Mouse (Mus musculus) frontal cortex, postnatal 36 days (tissue): ENCODE results near the gene Syne3.

Source experiments
- DNase-seq, 2 experiments: peaks; one replicate each; pipeline ENCODE4 v3.0.0; 2022; ENCODE audit warnings: low spot score in 2 of 2

Syne3 gene

DNA sequence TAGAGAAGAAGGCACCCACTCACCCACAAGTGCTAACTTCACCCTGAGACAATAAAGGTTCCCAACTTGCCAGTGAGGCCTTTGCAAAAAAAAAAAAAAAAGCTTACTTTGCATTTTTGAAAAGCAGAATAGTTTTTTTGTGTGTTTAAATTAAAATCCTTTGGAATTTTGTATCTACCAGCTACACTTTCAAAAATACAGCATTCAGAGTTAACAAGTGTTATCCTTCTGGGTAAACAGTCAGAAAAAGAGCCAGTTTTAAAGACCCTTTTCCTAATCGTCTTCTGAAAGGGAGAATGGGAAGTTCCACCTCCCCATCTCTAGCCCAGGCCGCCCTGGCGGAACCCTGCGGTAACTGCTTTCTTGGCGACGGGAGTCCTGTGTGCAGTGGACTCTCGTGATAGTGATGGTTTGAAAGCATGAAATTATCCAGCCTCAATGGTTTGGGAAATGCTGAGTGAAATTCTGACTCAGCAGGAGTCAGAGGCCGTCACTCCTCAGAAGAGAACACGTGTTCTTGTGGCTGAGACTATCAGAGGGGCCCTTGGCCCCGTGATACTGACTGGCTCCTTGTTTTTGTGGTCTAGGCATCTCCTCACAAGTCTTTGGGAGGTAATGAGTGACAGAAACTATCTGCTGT, 16.5 kb upstream of the Syne3 start:
- DNase-seq, result no peak

DNA sequence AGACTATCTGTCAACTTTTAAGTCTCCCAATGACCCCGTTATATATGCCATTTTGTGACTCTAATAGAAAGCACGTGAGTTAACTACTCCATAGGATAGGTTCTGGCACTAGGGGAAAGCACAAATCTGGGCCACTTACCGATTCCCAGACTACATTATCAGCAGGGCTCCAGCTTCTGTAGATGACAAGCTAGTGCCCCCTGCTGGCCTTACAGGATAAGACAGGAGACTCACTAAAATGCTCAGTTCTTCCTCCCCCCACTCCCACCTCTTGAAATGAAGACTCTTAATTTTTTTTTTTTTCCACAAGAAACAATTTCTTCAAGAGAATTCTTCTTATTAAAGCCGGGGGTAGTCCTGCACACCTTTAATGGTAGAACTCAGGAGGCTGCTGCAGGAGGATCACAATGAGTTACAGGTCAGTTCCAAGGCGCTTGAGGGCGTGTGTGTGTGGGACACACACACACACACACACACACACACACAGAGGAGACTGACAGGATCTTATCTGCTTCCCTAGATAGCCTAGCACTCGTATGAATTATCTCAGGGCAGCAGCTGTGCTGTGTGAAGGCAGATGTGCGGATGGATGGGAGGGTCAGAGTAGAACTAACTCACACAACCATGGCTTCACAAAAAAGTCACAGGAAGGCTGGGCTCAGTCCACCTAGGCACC, 15.8 kb upstream of the Syne3 start:
- peak; percentile 68 to 82 for DNase-seq

DNA sequence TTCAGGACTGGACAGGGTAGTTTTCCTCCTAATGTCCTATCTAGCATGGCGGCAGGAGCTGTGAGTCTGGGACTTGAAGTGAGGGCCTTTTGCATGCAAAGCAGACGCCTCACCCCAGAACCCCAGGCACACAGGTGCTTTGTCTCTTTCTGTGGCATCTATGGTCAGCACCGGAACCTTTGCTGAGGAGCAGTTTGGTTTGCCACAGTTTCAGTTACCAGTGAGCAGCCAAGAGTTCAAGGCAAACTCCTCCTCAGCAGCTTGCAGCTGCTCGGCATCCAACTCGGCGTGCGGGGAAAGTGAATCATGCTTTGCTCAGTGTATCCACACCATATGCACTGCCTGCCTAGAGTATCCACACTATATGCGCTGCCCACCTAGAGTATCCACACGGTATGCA, 13.2 kb upstream of the Syne3 start:
- DNase-seq, result no peak

DNA sequence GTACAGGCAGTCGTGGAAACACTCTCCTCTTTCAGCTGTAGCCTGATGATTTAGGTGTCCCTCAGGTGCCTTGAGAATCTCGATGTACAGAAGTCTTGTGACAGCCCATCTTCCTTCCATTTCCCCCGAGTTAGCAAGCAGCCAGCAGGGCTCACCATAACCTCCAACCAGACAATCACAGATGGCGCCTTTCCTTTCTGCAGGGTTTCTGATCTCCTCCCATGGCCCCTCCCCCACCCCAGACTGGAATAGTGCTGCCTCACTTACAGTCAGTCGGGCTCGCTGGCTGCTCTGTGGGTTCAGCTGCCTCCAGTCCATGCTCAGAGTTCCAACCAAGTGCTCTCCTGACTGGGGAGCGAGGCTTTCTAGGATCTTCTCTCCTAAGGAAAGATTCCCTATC, 12.5 kb upstream of the Syne3 start:
- peak in 1 of 2 experiments; percentile 26 for DNase-seq

DNA sequence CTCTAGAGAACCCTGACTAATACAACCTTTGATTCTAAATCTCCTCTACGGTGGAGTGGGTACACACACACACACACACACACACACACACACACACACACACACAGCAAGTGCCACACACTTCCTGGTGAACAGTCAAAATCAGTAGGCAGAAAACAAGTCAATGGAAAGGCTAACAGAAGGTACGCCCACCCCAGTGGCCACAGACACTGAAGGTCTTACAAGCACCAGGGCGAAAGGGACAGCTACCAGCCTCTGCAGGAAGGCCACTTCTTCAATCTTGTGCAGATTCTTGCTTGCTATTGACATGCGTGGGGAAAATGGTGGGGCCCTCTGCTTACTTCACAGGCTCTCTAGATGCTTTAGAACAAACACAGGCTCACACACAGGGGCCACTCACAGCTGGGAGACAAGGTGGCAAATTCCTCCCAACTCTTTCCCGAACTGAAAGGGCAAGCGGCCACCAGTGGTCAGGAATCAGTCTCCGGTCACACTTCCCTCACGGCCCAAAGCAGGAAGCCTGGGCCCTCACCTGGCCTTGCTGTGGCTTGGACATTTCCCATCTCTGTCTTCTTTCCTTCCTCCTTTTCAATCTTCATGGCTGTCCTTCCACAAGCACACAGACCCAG, 11.9 kb upstream of the Syne3 start:
- no peak for DNase-seq

DNA sequence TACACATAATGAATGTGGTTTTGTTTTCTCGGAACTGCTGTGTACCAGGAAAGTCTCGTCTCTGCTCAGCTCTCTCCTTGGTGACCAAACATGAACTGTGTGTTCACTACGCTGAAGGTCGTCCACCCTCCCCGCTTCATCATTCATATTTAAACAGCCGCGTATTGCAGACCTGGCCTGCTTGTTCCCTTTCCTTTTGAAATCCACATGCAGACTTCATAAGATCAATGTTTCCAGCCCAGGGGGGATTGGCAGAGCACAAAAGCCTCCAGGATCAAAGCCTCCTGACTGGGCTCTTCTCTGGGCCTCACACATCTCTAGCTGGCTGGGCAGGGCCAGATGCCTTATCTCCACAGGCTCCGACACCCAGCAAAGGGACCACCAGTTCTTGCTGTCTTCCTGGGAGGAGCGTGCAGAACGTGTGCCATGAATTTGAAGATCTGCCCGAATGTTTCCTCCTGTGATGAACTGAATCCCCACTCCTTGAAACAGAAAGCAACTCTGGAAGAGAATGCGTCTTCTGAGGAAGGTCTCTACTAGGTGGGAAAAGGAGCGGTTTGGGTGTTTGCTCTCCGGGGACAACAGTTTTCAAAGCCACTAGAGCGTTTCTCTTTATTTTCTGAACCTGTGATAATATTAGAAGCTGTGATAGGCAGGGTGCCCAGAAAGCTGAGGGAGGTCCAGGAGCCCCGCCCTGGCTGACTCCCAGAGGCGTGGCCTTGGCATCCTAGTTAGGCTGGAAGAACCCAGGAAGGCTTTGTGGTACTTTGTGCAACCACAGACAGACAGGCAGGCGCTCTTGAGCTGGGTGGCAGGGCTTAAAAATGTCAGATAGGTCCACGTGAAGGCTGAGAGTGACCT, 10.0 kb upstream of the Syne3 start:
- DNase-seq, result no peak

DNA sequence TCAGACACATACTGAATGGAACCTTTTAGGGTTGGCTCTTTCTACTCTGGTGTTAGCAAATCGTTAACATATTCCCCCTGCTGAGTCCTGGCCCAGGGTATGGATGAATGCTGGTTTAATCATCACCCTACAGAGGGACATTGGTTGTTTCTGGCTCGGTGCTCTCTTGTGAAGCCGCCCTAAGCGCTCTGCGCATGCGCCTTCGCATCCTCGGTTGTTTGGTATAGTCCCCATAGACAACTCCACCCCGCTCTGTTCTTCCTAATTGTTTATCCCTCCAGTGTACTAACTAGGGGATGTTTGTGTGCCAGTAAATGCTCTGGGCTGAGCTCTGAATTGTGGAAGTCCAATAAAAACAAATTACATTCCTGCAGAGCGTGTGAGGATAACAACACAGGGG, 7.0 kb upstream of the Syne3 start:
- no peak for DNase-seq

DNA sequence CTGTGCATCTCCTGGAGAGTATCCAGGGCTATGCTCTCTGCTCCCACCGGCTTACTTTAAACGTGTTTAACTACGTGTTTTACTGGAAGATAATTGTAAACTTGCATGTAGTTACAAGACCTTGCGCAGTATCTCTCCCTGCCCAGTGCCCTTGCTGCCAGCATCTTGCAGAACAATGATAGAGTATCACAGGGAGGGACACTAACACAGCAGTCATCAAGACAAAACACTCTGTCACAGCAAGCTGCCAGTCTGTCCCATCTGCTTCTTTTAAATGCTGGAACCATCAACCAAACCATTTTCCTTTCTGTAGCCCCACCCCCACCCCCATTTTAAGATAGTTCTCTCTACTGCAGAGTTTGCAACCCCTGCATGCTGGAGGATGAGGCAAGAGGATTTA, 6.6 kb upstream of the Syne3 start:
- DNase-seq, result no peak

DNA sequence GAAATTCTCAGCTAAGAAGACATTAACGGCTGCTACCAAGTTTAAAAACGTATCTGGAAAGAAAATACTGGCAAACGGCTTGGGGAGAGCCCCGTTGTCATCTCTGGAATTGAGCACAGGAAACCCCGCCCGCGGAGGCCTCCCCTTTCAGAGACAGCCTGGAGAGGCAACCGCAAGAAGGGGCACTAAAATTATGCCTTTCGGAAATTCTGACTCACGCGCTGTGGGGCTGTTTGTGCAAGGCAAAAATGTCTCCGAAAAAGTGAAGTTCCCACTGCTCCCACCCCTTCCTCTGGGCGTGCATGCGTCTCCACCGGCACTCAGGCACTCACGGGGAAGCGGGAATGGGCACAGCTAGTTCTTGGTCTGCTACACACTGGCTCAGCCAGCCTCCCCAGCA, 3.5 kb upstream of the Syne3 start:
- peak; percentile 67 to 71 for DNase-seq

DNA sequence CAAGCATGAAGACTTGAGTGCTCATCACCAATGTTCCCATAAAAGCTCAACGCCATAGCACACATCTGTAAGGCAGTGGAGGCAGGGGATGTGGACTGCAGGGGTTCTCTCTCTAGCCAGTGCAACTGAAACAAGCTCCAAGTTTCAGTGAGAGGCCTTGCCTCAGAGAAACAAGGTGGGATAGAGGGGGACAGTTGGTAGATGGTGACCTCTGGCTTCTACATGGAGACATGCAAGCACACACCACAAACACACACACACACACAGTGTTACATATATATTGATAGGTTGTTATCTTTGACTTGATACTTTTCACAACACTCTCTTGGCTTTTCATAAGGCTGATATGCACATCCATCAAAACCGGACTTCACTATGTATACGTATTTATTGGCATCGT, 2.7 kb upstream of the Syne3 start:
- no peak for DNase-seq

DNA sequence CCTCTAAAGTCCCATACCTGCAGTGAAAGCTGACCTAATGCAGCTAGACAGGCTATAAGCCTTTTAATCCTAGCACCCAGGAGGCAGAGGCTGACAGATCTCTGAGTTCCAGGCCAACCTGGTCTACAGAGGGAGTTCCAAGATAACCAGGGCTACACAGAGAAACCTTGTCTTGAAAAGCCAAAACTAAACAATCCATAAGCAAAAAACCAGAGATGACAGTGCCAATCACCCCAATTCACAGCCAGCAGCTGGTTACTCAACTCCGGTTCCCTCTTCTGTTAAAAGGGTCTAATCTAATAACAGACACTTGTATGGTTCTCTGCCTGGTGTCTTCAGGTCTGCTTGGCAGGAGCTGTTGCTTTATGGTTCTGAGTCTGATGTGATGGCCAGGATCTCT, 2.0 kb upstream of the Syne3 start:
- no peak for DNase-seq

DNA sequence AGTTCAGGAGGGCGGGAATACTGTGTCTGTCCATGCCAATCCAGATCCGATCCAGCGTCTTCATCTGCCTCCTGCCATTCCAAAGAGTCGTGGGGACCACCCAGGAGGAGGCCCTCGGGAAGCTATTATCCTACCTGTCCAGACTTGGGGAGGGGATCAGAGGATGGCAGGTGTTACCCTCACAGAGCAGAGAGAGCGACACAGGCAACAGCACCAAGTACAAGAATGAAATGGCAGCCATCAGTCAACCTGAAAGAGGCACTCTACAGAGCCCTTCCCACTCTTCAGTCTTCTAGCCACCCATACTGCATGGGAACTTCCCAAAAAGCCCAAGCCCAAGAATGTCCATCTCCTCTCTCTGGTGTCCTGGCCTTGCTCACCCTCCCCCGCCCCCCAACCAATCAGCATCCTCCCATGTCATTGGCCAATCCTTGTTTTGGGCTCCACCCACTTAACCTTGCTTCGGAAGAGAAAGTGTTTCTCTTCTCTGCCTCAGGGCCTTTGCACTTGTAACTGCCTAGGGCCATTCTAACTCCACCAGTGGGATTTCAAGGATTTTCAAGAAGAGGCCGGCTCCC, 693 bp upstream of the Syne3 start:
- no peak for DNase-seq

DNA sequence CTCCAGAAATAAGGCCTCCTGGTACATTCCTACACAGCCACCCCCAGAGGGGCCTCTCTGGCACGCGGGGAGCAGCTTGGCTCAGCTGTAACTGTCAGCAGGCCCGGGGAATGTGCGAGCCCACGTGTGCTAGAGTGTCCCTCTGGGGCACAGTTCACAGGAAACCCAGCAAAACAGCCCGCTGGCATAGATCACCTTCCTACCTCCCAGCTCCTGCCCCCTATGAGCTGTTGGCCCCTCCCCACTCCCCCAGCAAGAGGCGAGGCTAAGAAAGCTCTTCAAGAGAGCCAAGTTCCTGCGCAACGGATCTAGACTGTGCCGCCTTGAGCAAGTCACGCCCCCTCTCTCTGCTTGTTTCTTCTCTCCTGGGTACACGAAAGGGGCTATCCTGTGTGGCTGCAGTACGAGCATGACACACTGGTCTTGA, 844 bp downstream of the Syne3 start:
- DNase-seq, result no peak

DNA sequence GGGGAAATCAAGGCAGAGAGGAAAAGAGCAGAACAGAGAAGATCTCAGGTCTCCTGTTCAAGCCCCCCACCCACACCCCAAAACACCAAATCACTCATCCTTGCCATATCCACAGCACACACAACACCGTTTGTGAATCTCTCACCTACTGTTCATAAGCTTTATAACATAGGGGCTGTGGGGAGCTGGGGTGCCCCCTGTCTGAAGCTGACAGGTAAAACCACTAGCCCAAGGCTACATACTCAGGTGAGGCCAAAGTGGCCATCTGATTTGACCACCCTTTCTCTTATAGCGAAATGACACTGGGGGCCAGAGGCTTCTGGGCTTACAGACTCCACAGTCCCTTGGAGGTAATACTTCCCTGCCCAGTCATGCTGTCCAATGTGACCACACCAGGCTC, 1.5 kb downstream of the Syne3 start:
- DNase-seq, result no peak

DNA sequence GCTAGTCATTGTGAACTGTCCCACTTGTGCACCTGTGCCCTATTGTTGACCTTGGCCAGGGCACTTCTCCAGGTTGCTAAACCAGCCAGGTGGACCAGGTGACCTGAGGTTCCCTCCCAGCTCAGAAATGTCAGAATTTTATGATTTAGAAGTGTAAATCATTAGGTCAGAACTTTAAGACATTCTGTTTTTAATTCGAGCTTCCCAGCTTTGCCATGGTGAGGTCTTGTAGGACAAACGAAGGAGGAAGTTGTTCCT, 4.0 kb downstream of the Syne3 start:
- no peak for DNase-seq

DNA sequence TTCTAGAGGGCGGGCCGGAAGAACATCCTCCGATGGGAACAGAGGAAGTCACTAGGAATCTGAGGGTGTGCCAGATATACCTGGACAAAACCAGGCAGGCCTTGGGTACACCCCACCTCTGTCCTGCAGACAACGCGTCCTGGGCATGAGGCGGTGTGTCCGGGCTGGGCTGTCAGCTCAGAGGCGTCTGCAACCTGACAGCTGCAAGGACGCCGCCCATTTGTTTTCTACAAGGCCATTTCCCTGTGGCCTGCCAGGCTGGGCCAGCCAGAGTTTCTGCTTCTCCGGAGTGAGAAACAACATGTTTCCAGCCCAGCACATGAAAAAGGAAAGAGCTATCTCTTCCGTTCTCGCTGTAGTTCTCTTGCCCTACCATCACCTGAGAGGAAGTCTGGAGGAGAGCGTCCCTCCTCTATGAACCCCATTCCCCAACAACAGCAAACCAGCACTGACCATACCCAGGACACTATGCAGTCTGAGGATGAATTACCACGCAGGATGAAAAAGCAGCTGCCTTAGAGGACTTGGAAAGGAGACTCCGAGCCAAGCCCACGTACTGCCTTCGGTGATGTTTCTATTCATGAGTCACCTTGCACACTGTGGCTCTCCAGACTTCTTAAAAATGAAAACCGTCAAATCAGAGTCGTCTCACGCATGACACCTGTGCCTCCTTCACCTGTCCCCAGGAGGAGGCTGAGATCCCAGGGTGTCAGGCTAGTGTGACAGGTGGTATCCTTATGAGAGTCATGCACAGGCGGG, 4.5 kb downstream of the Syne3 start:
- no peak for DNase-seq

DNA sequence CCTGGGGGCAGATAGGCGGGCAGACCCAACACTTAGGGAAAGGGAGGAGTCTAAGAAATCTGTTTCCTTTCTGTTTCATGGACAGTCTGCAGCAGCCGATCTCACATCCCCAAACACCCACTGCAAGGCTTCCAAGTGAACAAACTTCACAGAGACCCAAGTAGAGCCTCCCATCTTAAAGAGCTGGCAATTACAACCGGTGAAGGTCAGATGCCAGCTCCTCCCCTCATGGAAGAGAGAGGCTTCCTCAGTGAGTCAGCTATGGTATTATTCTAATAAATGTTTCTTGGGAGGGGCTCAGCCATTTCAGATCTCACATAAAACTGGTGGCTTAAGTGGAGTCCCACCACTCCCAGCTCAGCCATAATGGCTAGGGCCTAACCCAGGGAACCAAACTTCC, 5.9 kb downstream of the Syne3 start:
- DNase-seq, result no peak

DNA sequence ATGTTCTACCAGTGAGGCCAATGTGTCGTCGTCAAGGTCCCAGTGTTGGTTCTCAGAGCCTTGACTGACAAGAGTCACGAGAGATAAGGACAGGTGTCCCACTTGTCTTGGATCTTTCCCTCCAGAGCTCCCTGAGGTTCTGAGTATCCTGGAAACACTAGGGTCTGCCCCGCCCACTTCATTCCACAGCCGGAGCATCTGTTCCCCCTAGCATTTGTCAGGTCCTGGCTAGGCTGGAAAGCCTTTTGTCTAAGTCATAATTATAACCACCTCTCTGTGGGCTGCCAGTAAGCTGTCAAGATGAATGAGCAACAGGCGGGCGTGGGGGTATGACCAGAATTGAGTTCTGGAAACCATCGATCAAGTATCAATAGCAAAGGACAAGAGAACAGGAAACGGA, 6.5 kb downstream of the Syne3 start:
- no peak for DNase-seq

DNA sequence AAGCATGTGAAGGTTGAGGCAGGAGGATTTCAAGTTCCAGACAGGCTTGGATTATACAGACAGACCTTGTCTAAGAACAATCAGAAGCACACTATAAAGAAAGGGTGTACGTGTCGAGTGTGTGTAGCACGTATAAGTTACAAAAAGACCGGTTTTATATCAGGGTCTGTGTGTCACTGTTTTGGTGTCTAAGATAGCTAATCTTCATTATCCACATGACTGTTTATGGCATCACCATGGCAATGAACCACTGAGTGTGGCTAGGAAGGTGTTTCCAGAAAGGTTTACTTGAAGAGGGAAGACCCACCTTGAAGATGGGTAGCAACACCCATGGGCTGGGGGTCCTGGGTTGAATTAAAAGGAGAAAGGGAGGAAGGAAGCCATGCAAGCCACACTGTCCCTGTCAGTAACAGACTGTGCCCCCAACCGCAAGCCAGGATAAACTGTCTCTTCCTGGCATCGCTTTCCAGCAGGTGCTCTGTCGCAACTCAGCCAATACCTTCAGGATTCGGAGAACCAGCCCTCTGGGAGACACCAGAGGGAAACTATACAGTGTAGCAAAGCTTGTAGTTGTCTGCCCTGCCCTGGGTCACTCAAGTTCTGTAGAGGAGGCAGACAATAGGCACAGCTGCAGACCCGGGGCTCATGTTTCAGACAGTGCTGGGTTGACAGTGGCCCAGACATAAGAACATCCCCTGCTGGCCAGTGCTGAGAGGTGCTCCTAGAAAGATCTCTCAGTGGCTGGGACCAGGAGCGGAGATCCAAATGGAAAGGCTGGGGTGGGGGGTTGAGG, 7.1 kb downstream of the Syne3 start:
- DNase-seq, result no peak

DNA sequence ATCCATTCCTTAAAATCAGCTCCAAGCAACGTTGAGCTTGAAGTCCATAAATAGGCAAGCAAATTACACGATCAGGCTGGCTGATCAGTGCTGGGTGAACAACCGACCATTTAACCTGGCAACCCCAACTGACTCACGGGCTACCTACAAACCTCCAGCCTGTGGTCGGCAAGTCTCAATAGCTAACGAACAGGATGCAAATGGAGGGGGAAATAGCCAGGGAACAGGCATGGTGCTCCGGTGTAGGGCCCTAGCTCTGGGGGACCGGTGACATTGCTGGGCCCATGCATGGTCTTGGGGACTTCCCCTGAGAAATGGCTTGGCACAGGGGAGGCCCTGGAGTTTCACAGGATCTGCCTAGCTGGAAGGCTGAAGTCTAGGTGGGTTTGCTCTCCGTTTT, 8.3 kb downstream of the Syne3 start:
- DNase-seq, result no peak
